Mouse (Mus musculus): Measurements from ENCODE around the gene Borcs6.

The Borcs6 gene

DNA sequence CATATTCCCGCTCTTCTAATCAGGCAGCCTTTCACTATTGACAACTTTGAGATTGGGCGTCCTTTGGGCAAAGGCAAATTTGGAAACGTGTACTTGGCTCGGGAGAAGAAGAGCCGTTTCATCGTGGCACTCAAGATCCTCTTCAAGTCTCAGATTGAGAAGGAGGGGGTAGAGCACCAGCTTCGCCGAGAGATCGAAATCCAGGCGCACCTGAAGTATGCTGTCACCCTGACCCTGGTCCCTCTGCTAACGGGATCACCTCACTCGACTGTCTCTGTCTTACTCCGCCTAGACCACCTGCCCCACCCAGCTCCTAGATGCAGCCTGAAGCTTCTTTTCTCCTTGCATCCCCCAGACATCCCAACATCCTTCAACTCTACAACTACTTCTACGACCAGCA is 11.4 kb upstream of the Borcs6 start:
- DNase-seq (ENCODE audit: inconsistent ontology term): no peak

- DNase-seq (ENCODE audit: inconsistent ontology term): no peak
Observed at GRCm38 (mm10) chr11:69050748-69051147, 8.8 kb upstream of the Borcs6 start.

- DNase-seq (ENCODE audit: inconsistent ontology term): peak; percentile 68
Observed at GRCm38 (mm10) chr11:69051771-69052170, 7.7 kb upstream of the Borcs6 start.

GRCm38 (mm10) chr11:69052824-69053421 is 6.6 kb upstream of the Borcs6 start:
- DNase-seq (ENCODE audit: inconsistent ontology term): no peak

GRCm38 (mm10) chr11:69053848-69054247 is 5.7 kb upstream of the Borcs6 start:
- no peak for DNase-seq (ENCODE audit: inconsistent ontology term)

GRCm38 (mm10) chr11:69058265-69058664 is 1.3 kb upstream of the Borcs6 start:
- no peak for DNase-seq (ENCODE audit: inconsistent ontology term)

DNA sequence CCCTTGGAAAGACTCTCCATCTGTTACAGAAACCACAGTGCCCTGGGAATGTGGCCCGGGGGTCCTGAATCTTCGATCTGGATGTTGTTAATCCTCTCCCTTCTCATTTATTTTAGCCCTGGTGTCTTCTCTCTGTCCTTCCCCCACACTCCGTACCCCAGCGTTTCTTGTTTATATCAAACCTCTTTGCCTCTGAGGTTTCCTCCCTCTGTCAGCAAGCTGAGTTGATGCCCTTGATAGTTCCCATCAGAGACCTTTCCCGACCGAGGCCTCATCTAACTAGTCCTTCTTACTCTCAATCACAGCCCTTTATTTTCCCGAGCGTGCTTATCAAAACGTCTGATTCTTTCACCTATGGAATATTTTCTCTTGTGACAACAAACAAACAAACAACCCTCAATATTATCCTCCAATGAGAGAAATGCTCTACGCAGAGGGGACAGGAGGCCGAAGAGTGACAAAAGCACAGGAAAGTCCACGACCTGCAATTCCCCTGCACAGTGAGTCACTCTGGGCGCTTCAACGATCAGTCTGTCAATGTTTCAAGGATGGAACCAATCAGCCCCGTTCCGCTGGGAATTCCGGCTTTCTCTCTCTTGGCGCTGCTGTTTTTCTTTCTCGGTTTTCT is 674 bp upstream of the Borcs6 start:
- peak; percentile 4 for DNase-seq (ENCODE audit: inconsistent ontology term)

- no peak for DNase-seq (ENCODE audit: inconsistent ontology term)
Observed at GRCm38 (mm10) chr11:69059975-69060411, 476 bp downstream of the Borcs6 start.

GRCm38 (mm10) chr11:69060448-69061254 is 1.1 kb downstream of the Borcs6 start:
- peak; percentile 51 for DNase-seq (ENCODE audit: inconsistent ontology term)

DNA sequence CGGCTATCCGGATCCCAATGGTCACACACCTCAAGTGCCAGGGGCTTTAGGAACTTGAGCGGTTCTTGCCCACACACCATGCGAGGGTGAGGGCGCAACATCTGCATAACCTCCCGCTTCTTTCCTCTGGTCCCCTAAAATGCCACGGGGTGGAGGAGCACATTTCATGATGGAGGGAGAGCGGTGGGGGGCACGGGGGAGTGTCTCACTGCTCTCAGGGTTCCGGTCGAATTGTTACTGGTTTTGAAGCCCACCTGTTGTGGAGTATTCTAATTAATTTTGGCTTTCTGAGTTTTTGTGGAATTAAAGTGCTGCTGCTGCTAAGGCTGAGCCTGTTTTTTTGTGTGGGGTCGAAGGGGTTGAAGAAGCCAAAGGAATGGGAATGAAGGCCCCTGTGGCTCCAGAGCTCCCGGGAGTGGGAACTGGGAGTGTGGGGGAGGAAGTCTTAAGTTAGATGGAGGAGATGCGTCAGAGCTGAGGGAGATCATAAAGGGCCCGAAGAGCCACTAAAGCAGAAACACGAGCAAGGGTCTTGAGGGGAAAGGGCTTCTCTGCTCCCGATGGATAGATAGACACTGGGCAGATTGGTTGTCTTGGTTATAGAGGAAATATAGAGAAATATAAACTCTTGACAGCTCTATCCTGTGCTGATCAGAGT is 1.9 kb downstream of the Borcs6 start:
- no peak for DNase-seq (ENCODE audit: inconsistent ontology term)

- DNase-seq (ENCODE audit: inconsistent ontology term): peak; percentile 70
Observed at GRCm38 (mm10) chr11:69062194-69062760, 2.8 kb downstream of the Borcs6 start.

DNA sequence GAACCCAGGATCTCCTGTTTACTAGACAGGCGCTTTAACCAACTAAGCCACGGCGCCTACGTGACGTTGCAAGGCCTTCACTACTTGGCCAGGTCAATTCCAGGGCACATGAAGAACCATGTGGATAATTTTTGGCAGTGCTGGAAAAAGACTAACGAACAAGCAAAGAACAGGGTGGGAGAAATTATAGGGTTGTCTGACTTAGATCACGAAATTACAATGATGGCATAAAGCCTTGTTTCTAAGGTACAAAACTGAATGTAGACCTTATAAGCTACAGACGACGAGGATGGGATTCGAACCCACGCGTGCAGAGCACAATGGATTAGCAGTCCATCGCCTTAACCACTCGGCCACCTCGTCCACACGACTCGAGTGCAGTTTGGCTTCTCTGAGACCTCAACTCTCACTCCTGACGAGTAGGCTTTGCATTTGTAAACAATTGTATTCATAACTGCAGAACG is 3.3 kb downstream of the Borcs6 start:
- DNase-seq (ENCODE audit: inconsistent ontology term): peak; percentile 94

- DNase-seq (ENCODE audit: inconsistent ontology term): peak; percentile 83
Observed at GRCm38 (mm10) chr11:69063413-69064201, 4.1 kb downstream of the Borcs6 start.

DNA sequence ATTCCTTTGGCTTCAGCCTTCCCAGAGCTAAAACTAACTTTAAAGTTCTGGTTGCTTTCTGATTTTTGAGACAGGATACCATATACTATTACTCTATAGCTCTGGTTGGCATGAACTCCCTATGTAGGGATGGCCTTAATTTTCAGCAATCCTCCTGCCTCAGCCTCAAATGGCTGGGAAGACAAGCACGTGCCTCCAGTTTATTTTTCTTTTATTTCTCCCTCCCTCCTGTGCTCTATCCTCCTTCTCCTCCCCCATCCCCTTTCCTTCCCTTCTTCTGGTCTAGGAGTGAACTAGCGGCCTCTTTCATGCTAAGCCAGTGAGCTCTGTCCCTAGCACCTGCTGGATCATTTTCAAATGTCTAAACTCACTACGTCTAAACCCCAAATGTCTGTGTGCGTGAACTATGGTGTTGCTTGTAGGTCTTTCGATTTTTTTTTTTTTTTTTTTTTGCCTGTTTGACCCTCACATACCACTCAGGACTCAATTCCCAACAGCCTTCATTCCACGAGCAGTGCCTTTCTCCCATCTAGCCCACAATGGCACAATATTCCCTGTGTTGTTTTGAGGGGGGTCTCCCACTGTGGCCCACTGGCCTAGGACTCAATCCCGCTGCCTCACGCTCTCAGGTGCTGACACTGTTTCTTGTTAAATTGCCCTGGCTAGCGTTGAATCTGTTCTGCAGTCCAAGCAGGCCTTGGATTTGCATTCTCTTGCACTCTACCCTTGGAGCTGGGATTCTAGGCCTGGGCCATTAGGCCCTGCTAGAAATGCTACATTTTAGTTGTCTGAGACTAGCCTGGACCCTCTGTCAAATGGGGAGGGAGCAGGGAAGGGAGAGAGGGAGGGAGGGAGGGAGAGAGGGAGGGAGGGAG is 5.0 kb downstream of the Borcs6 start:
- DNase-seq (ENCODE audit: inconsistent ontology term): no peak

DNA sequence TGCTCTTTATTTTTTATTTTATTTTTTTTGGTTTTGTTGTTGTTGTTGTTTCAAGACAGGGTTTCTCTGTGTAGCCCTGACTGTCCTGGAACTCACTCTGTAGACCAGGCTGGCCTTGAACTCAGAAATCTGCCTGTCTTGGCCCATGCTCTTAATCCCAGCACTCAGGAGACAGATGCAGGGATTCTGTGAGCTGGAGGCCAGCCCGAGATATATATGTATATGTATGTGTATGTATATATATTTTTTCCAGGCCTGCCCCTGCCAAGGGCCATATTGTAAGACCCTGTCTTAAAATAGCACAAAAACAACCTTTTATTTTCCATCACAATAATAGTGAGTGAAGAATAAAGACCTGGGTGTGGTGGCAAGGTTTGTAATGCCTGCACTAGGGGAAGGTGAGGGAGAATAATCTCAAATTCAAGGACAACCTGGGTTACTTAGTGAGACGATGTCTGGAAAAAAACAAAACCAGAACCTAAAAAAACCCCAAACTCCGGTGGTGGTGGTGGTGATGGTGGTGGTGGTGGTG is 5.9 kb downstream of the Borcs6 start:
- no peak for DNase-seq (ENCODE audit: inconsistent ontology term)

- DNase-seq (ENCODE audit: inconsistent ontology term): no peak
Observed at GRCm38 (mm10) chr11:69066163-69066861, 6.8 kb downstream of the Borcs6 start.

GRCm38 (mm10) chr11:69066956-69067355 is 7.4 kb downstream of the Borcs6 start:
- DNase-seq (ENCODE audit: inconsistent ontology term): peak; percentile 88

- no peak for DNase-seq (ENCODE audit: inconsistent ontology term)
Observed at GRCm38 (mm10) chr11:69067601-69068000, 8.1 kb downstream of the Borcs6 start.

DNA sequence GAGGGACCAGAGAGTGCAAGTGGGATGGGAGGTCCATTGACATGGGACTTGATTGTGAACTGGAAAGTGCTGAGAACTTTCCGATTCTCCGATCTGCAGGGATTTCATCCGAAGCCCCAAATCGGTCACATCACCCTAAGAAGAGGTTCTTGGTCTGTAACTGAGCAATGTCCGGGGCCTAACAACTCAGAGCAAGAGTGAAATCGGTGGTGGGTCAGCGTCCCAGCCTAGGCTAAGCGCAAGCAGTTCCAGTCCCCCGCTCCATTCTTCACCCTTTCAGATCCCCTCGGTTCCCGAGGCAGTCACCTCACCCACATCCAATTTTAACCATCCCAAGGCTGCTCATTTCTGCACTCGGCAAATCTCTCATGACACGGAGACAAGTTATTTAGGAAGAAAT is 10.6 kb downstream of the Borcs6 start:
- no peak for DNase-seq (ENCODE audit: inconsistent ontology term)

All from Muller cell, postnatal 12 days (primary cell).